In genomic region chr5:16984877-16985276, GRCm38 (mm10) we compare ENCODE assay signal across 31 mouse cellular contexts.
"Had no signal": no experiment of that assay in that cellular context is flagged by ENCODE, and none has a peak within 500 bp of the region (broad histone marks: within the 10 kb centered on the region; RNA-seq: fewer than 3 reads in every experiment).

No protein-coding gene starts in this region.

- H3K4me3 ChIP-seq: limb, embryonic 12.5 days; limb, embryonic 13.5 days; limb, embryonic 15.5 days; liver, embryonic 12.5 days; liver, embryonic 13.5 days; liver, embryonic 15.5 days; lung, embryonic 15.5 days; megakaryocyte, embryonic 14.5 days; midbrain, embryonic 10.5 days; midbrain, embryonic 12.5 days; midbrain, embryonic 13.5 days; midbrain, embryonic 15.5 days; myocyte; neural tube, embryonic 12.5 days; neural tube, embryonic 13.5 days had no signal

- ATAC-seq: liver, embryonic 12.5 days; liver, postnatal 0 days; lung, postnatal 0 days; midbrain, embryonic 13.5 days; midbrain, embryonic 15.5 days; midbrain, embryonic 16.5 days had no signal

- H3K4me2 ChIP-seq: limb, embryonic 12.5 days; limb, embryonic 13.5 days; limb, embryonic 15.5 days; liver, embryonic 11.5 days; liver, embryonic 12.5 days; liver, embryonic 13.5 days; liver, embryonic 15.5 days; lung, embryonic 14.5 days; lung, embryonic 15.5 days; midbrain, embryonic 11.5 days; midbrain, embryonic 12.5 days; midbrain, embryonic 13.5 days; midbrain, embryonic 15.5 days; neural tube, embryonic 12.5 days; neural tube, embryonic 13.5 days had no signal

- H3K36me3 ChIP-seq: limb, embryonic 12.5 days; limb, embryonic 13.5 days; limb, embryonic 15.5 days; liver, embryonic 12.5 days; liver, embryonic 13.5 days; liver, embryonic 15.5 days; lung, embryonic 15.5 days; midbrain, embryonic 10.5 days; midbrain, embryonic 12.5 days; midbrain, embryonic 13.5 days; midbrain, embryonic 15.5 days; neural tube, embryonic 12.5 days; neural tube, embryonic 13.5 days had no signal

- H3K9me3 ChIP-seq: limb, embryonic 12.5 days; limb, embryonic 13.5 days; limb, embryonic 15.5 days; liver, embryonic 12.5 days; liver, embryonic 13.5 days; liver, embryonic 15.5 days; lung, embryonic 15.5 days; megakaryocyte, embryonic 14.5 days; midbrain, embryonic 10.5 days; midbrain, embryonic 12.5 days; midbrain, embryonic 13.5 days; midbrain, embryonic 15.5 days; neural tube, embryonic 12.5 days; neural tube, embryonic 13.5 days had no signal

- DNase-seq: left cerebral cortex, postnatal 4 days; liver; liver, embryonic 13.5 days; liver, postnatal 0 days; lung, adult 2 months; lung, embryonic 14.5 days; lung, postnatal 10 days; lung, postnatal 14 days; lung, postnatal 36 days; lung, postnatal 4 days; midbrain, embryonic 14.5 days had no signal

- H3K4me1 ChIP-seq: limb, embryonic 12.5 days; limb, embryonic 13.5 days; limb, embryonic 15.5 days; liver, embryonic 12.5 days; liver, embryonic 13.5 days; liver, embryonic 15.5 days; lung, embryonic 15.5 days; megakaryocyte, embryonic 14.5 days; midbrain, embryonic 10.5 days; midbrain, embryonic 12.5 days; midbrain, embryonic 13.5 days; midbrain, embryonic 15.5 days; neural tube, embryonic 12.5 days; neural tube, embryonic 13.5 days had no signal

- H3K27me3 ChIP-seq: limb, embryonic 12.5 days; limb, embryonic 13.5 days; limb, embryonic 15.5 days; liver, embryonic 12.5 days; liver, embryonic 13.5 days; liver, embryonic 15.5 days; lung, embryonic 15.5 days; megakaryocyte, embryonic 14.5 days; midbrain, embryonic 12.5 days; midbrain, embryonic 13.5 days; midbrain, embryonic 15.5 days; neural tube, embryonic 12.5 days; neural tube, embryonic 13.5 days had no signal

- H3K9ac ChIP-seq: limb, embryonic 12.5 days; limb, embryonic 13.5 days; limb, embryonic 15.5 days; liver, embryonic 12.5 days; liver, embryonic 13.5 days; liver, embryonic 14.5 days; liver, embryonic 15.5 days; liver, postnatal 0 days; lung, embryonic 14.5 days; lung, embryonic 15.5 days; midbrain, embryonic 12.5 days; midbrain, embryonic 13.5 days; midbrain, embryonic 15.5 days; neural tube, embryonic 12.5 days; neural tube, embryonic 13.5 days had no signal

- H3K27ac ChIP-seq: limb, embryonic 12.5 days; limb, embryonic 13.5 days; limb, embryonic 15.5 days; liver, embryonic 12.5 days; liver, embryonic 13.5 days; liver, embryonic 14.5 days; liver, embryonic 15.5 days; lung, embryonic 15.5 days; macrophage; midbrain, embryonic 10.5 days; midbrain, embryonic 12.5 days; midbrain, embryonic 13.5 days; midbrain, embryonic 15.5 days; neural tube, embryonic 12.5 days; neural tube, embryonic 13.5 days had no signal
